Mouse (Mus musculus) left cerebral cortex, postnatal 14 days (tissue): ENCODE measurements around the gene Igsf3. TPM values are rescaled to one million over a fixed set of nuclear protein-coding genes. Genes with fewer than 3 reads are reported as not detected.

Source experiments
- DNase-seq, 2 experiments: peaks; one replicate each; pipeline ENCODE4 v3.0.0; 2021 to 2022; ENCODE audit warnings: low spot score in 2 of 2, mixed read lengths in 1 of 2
- intact Hi-C: fragments of 180-260 bp; cut with DNase I; formaldehyde crosslinking; loops from one replicate; pipeline ENCODE4 v1.15.1; 2025
- total RNA-seq, 2 experiments: library from RNA; stranded (reverse); gene quantifications; 2 replicates each; pipeline ENCODE4 v1.2.3; 2021

The Igsf3 gene
- total RNA-seq, 2 experiments from 2014 or later = 26.5 to 28.2 TPM

DNA sequence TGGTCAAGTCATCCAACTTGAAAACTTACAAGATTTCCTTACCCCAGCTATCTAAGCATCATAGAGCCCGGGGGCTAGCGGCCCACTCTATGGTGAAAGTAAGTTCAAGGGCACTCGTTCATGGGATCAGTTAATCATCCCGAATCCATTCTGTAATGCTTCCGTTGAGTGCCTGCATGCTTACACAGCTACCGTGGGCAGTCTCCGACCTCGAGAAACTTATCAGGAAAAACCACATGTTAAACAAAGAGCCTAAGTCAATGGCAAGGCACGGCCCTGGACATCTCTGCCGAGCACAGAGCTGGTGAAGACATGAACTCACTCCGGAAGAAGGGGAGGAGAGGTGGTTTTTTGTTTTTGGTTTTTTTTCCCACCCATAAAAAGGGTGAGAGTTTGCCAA is 9.5 kb upstream of the Igsf3 start:
- intact Hi-C loops = no loop called here
- no peak for DNase-seq

DNA sequence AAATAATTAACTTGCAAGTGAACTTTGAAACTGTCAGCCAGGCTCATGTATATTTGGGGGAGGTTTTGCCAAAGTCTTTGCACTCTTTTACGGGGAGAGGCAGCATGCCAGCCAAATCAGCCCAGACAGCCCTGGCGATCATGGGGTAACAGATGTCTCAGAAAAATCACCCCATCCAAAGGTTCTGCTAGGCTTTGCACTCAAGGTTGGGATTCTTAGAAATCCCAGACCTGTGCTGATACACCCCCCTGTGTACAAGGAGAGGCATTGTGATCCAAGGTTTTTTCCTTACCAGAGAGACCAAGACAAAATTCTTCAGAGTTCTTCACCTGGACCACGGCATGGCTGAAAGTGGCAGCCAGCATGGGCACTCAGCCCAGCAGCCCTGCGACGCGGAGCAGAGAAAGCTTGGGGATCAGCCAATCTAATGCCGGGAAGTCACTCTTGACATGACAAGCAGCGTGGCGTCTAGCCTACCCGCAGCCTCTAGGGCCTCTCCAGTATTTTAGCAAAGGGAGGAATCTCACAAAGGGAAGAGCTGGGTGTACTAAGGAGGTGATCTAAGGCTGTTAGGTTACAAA is 7.5 kb upstream of the Igsf3 start:
- intact Hi-C loops = no loop called here

GRCm38 (mm10) chr3:101372345-101372980 is 4.4 kb upstream of the Igsf3 start:
- intact Hi-C loops = loop anchor here (5.0 kb wide), 1 partner anchor 35 kb away; no protein-coding TSS in a partner anchor
- peak; percentile 86 to 91 for DNase-seq

More for the DNA sequence above, 7.5 kb upstream of the Igsf3 start:
- DNase-seq = no peak

- DNase-seq = no peak
- intact Hi-C loops = loop anchor here (5.0 kb wide), 1 partner anchor 85 kb away; no protein-coding TSS in a partner anchor
Measured at GRCm38 (mm10) chr3:101377256-101378024, 557 bp downstream of the Igsf3 start.

DNA sequence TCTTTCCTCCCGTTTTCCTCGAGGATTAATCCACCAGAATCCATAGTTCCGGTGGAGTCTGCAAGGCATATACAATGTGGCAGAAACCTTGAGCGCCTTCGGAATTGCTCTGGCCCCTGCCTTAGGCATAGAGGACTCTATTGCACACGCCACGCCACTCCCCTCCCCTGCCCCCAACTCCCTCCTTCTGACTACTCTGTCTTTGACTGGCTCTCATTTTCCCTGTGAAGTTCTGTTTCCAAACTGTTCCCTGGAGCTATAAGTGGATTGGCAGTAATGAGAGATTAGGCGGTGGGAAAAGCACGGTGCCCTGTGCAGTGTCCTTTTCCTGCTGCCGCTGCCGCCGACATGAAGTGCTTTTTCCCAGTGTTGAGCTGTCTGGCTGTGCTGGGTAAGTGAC is 1.2 kb downstream of the Igsf3 start:
- DNase-seq = no peak
- intact Hi-C loops = loop anchor here (5.0 kb wide), 1 partner anchor 84 kb away; no protein-coding TSS in a partner anchor

DNA sequence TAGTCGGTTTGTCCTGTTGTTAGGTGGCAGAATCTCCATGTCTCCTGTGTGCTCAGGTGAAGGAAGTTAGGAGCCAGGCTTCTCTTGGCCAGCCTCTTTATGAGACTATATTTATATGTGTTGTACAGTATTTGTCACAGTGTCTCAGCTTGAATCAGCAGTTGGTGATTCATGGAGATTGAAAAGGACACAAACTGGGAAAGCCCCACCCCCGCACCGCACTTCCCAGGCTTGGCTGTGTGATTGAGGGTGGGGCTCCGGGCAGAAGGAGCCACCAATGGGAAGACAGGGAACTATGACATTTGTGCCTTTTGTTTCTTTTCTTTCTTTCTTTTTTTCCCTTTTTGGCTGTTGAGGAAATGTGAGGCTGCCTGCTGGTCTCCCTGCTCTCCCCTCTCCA is 2.9 kb downstream of the Igsf3 start:
- peak; percentile 72 to 81 for DNase-seq
- intact Hi-C loops = loop anchor here (5.0 kb wide), 1 partner anchor 83 kb away; no protein-coding TSS in a partner anchor

DNA sequence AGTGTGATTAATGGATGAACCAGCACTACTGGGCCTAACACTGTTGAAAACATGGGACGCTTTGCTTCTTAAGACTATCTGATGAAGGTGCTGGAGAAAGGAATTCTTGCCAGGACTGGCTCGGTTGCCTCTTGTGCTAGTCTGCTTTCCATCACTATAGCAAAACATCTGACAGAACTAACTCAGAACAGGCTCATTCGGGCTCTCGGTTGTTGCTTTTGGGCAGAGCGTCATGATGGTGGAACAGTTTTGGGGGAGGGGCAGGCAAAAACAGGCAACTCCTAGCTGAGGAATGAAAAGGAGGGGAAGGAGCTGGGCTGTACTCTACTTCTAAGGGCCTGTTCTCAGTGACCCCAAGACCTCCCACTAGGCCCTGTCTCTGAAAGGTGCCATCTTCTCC is 4.8 kb downstream of the Igsf3 start:
- intact Hi-C loops = no loop called here
- DNase-seq = no peak

DNA sequence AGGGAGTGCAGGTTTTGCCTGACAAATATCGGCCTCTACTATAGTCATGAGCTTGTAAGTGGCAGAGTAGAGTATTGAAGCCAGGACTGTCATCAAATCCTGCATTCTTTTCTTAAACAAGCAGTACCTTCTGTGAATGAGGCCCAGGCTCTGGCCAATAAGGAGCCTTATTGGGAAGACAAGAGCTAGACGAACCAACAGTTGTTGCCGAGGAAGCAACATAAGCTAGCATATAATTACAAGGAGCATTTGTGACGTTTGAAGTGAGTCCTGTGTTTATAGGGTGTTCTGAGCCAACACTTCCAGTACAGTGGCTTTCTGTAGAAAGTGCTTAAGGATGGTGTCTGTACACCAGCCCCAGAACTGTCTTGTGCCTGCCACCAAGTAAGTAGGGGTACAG is 5.9 kb downstream of the Igsf3 start:
- no peak for DNase-seq
- intact Hi-C loops = no loop called here

DNA sequence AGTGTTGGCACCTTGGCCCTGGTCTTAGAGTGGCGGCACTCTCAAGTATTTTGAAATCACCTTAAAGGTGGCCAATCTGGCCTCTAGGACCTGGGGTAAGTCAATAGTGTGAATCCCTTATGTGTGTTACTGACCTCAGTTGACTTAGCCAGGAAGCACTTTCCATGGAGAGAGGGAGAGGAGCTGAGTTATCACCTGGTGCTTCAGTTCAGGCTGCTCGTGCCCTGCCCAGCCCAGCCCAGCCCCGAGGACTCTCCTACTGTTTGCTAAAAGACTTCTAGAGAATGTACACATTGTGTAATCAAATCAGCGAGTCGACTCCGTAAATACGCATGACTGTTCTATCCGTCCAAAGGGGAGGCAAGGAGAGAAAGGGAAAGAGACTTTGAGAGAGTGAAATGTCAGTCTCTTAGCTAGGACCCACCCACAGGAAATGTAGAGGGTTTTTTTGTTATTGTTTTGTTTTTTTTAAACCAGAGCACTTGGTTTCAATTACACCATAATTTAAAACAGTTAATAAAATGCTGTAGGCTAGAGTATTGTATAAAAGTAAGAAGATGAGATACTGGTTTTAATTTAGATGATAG is 9.6 kb downstream of the Igsf3 start:
- intact Hi-C loops = no loop called here
- no peak for DNase-seq

GRCm38 (mm10) chr3:101387849-101388248 is 11.0 kb downstream of the Igsf3 start:
- intact Hi-C loops = no loop called here
- DNase-seq = no peak

DNA sequence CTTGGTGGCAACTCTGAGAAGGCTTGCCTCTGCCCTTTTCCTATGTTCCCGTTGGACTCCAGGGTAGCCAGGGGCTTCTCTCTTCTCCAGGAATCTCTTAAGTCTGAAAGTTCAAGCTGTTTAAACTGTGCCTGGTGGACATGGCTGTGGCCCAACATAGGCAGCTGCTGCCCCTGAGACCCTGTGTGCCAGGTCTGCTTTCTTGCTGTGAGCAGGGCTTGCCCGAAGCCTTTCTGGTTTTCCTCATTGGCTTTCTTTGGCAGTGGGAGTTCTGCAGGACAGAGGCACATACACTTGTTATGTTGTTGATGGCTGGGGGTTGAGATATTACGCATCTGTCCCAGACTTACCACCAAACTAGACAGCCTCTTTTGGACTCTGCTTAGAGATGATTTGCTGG is 12.7 kb downstream of the Igsf3 start:
- intact Hi-C loops = no loop called here
- DNase-seq = no peak

DNA sequence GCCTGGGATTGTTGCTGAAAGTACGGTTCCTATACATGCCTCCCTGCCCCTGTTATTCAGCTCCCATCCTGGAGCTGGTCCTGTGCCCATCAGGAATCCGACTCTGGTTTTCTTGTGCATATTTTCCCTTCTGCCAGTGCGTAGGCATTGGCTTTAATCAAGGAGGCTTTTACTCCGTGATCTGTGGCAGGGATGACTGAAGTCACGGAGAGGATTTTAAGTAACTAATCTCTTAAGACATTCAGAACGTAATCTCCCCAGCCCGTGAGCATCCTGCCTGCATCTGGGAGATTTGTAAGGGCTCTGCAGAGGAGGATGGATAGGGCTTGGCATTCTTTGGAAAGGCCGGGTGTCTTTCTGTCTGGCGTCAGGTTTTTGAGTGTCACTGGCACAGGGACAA is 13.6 kb downstream of the Igsf3 start:
- intact Hi-C loops = no loop called here
- DNase-seq = no peak

DNA sequence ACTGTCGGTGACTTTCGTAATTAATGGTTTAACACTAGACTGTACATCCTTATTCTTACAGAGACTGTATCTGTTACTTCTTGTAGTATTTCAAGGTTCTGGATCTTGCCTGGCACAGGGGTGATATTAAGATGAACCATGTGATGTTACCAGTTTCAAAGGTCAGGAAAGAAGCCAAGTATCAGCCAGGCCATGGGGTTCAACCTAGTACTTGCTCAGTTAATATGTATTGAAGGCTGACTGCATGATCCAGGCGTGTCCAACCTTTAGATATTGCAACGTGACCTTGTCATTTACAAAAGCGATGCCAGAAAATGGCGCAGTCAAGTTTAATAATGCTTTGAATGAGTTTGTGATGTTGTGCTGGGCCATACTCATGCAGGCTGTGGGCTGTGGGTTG is 15.1 kb downstream of the Igsf3 start:
- intact Hi-C loops = no loop called here
- no peak for DNase-seq

- intact Hi-C loops = no loop called here
- DNase-seq = no peak
Measured at GRCm38 (mm10) chr3:101393103-101393644, 16.3 kb downstream of the Igsf3 start.

DNA sequence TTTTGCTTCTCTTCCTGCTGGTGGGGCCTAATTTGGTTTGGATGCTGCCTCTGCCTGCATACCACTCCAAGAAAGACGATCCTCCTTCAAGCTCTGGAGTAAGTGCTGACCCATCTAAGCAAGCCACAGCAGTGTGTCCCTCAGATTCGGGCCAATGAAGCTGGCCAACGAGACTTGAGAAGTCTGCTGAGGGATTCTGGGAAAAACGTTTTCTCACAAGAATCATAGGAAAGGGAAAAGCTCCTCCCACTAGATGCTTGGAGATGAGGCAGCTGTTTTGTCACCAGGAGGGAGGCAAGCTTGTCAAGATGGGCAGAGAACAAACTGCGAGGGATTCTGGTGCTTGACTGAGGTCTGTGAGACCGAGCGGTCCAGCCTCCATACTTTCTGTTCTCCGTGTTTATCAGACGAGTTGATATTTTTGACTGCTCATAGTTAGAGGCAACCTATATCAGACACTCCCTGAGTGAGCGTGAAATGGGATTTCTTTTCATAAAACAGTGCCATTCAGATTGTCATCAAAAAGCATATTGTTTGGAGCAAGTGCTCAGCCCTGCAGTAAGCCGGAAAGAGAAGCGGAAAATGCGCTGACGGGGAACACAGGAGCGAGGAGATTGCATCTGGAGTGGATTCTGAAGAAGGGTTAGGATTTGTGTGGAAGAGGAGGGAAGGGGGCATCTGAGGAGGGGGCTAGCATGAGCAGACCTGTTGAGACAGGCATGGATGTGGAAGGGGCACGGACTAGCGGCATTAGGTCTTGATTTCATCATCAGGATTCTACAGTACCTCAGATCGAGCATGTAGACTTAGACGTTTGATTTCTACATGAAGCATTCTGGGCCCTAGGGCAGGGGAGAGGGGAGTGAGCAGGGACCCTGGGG is 17.0 kb downstream of the Igsf3 start:
- no peak for DNase-seq
- intact Hi-C loops = no loop called here

DNA sequence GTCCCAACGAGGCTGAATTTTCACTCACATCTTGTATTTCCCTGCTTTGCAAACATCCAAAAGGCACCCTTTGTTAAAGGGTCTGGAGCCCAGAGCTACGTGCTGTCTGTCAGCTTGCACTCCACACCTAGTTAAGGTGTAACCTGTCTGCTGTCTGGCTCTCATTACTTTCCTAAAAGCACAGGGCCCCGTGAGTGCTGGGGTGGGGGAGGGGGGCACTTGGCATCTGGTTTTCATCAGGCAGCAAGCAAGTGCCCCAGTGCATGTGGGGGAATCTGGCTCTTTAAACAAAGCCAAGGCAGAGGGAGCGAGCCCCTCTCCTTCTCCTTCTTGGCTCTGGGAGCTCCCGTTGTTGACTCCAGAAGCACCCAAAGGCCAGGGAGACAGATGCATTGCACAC is 18.5 kb downstream of the Igsf3 start:
- intact Hi-C loops = no loop called here
- no peak for DNase-seq

DNA sequence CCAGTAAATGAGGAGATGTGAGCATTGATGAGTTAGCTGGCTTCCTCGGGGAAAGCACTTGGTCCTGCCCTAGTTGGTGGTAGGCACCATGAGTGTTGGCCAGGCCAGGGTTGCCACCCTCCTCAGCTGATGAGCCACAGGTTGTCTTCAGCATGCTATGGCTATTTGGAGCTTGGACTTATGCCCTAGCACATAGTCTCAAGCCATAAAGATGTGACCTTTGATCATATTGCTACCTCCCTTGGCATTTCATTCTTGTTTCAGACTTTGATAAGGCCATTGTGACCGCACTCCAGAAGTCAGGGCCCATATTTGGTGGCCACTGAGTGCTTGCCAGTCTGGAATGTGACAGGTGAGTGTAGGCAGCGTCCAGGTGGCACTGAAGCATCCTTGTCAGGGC is 19.2 kb downstream of the Igsf3 start:
- intact Hi-C loops = no loop called here
- DNase-seq = no peak

DNA sequence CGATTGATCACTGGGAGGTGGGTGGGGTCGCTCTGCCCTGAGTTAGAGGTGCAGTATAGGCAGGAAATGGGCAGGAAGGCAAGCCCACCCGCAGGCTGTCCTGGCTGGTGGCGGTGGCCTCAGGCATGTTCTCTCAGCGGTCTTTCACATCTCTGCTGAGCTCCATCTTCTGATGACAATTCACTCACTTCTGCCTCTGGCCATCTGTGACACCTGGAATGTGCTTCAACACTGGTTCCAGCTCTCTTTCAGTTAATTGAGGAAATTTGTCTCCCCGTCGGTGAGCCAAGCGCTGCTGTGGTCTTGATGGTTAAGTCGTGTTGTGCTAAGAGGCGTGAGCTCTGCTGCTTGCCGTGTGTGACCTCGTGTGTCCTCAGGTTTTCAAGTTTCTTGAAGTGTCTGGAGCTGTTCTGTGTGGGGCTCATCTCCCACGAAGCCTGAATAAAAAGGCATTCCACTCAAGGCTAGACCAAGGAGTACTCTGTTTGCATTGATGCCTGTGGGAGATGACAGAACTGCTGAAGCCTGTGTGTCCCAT is 19.9 kb downstream of the Igsf3 start:
- intact Hi-C loops = no loop called here
- no peak for DNase-seq

DNA sequence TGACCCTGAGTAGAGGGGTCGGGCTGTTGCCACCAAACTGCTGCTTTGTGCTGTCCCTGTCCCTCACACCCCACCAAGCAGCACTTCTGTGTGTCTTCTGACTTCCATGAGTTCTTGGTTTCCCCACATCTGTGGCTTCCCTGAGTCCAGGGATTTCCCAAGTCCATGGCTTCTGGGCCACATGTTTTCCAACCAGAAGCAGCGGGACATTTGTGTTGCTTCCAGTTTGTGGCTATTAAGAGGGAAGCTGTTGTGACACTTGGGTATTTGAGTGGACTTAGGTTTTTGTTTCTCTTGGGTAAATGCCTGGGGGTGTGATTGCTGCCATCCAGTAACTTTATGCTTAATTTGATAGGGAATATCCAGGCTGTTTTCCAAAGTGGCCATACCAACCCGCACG is 20.5 kb downstream of the Igsf3 start:
- intact Hi-C loops = no loop called here
- no peak for DNase-seq
